9 mouse cellular contexts compared by ENCODE assay signal in genomic region chr9:56415935-56416607, GRCm38 (mm10). TPM values are rescaled to one million over a fixed set of nuclear protein-coding genes. Genes with fewer than 3 reads are reported as not detected.
A peak's percentile ranks its signal among the peaks of the same experiment; 100 is the strongest.
DNase-seq lines count a peak whose midpoint lies in the region; ATAC-seq and TF ChIP-seq lines count a peak whose summit lies in the region.
"Had no signal": no experiment of that assay in that cellular context is flagged by ENCODE, and none has a peak within 500 bp of the region (broad histone marks: within the 10 kb centered on the region; RNA-seq: fewer than 3 reads in every experiment).

No protein-coding gene starts in this region.

- H3K36me3 ChIP-seq in hindbrain, embryonic 12.5 days: no peaks in the 10 kb centered on the region
- no peaks in the 10 kb centered on the region for H3K36me3 ChIP-seq in hindbrain, embryonic 10.5 days
- H3K36me3 ChIP-seq in intestine, postnatal 0 days (ENCODE audit: control insufficient read depth, insufficient read depth): no peaks in the 10 kb centered on the region
- H3K36me3 ChIP-seq: midbrain, embryonic 12.5 days had no signal

- DNase-seq in hindbrain, embryonic 10.5 days (ENCODE audit: low spot score): no peak
- peak; percentile 36 for DNase-seq in 3T3-L1 (ENCODE audit: low read depth, low spot score)
- peak; percentile 24 for DNase-seq in A20 (ENCODE audit: low read depth, low spot score)
- no peak for DNase-seq in urinary bladder, postnatal 4 days (ENCODE audit: low spot score in 2 of 2)
- DNase-seq in layer of hippocampus, postnatal 36 days: no peak
- DNase-seq: kidney, adult 18-20 months had no signal

- H3K4me1 ChIP-seq in hindbrain, embryonic 12.5 days: peaks cover 15% of the 10 kb centered on the region
- peaks cover 28% of the 10 kb centered on the region for H3K4me1 ChIP-seq in hindbrain, embryonic 10.5 days (replicated peaks)
- H3K4me1 ChIP-seq in intestine, postnatal 0 days (replicated peaks; ENCODE audit: control insufficient read depth, insufficient read depth, low read length): no peaks in the 10 kb centered on the region

- no peaks in the 10 kb centered on the region for H3K9me3 ChIP-seq in hindbrain, embryonic 12.5 days (replicated peaks)
- H3K9me3 ChIP-seq in hindbrain, embryonic 10.5 days: no peaks in the 10 kb centered on the region
- no peaks in the 10 kb centered on the region for H3K9me3 ChIP-seq in intestine, postnatal 0 days (ENCODE audit: control insufficient read depth)
- H3K9me3 ChIP-seq: midbrain, embryonic 12.5 days had no signal

- H3K4me2 ChIP-seq in hindbrain, embryonic 12.5 days (replicated peaks): 0 out of 2 replicates have a peak overlapping the region, but pooled peaks have one; percentile 5
- peak overlapping the region; percentile 83 for H3K4me2 ChIP-seq in intestine, postnatal 0 days (replicated peaks; ENCODE audit: low read depth)

- 74% methylated on average over 4 of the region's 4 CpGs for WGBS in hindbrain, embryonic 12.5 days
- WGBS in hindbrain, embryonic 10.5 days: 80% methylated on average over 4 of the region's 4 CpGs
- WGBS in intestine, postnatal 0 days: 37% methylated on average over 4 of the region's 4 CpGs

- no peak overlapping the region for H3K4me3 ChIP-seq in hindbrain, embryonic 12.5 days
- no peak overlapping the region for H3K4me3 ChIP-seq in hindbrain, embryonic 10.5 days
- H3K4me3 ChIP-seq in intestine, postnatal 0 days (ENCODE audit: low read depth, low read length): no peak overlapping the region

- H3K27me3 ChIP-seq in hindbrain, embryonic 12.5 days: no peaks in the 10 kb centered on the region
- H3K27me3 ChIP-seq in hindbrain, embryonic 10.5 days (ENCODE audit: insufficient read depth, poor library complexity, severe bottlenecking): no peaks in the 10 kb centered on the region
- H3K27me3 ChIP-seq in intestine, postnatal 0 days (replicated peaks; ENCODE audit: control insufficient read depth, insufficient read depth, low read length): no peaks in the 10 kb centered on the region
- H3K27me3 ChIP-seq: midbrain, embryonic 12.5 days had no signal

- H3K27ac ChIP-seq in hindbrain, embryonic 12.5 days: no peak overlapping the region
- no peak overlapping the region for H3K27ac ChIP-seq in hindbrain, embryonic 10.5 days
- no peak overlapping the region for H3K27ac ChIP-seq in intestine, postnatal 0 days (ENCODE audit: low read depth, low read length)
- H3K27ac ChIP-seq: midbrain, embryonic 12.5 days had no signal

- no peak overlapping the region for H3K9ac ChIP-seq in hindbrain, embryonic 12.5 days
- H3K9ac ChIP-seq in intestine, postnatal 0 days (ENCODE audit: low read depth, low read length): no peak overlapping the region
- H3K9ac ChIP-seq: midbrain, embryonic 12.5 days had no signal

- TF ChIP-seq CTCF in intestine, postnatal 0 days (IDR thresholded peaks at IDR 0.05; ENCODE audit: low read depth): no peak

- no peak for ATAC-seq in hindbrain, embryonic 12.5 days (ENCODE audit: low FRiP score)
- ATAC-seq in intestine, postnatal 0 days: no peak

RNA-seq across cellular contexts. Expression of gene Peak1, which starts 1.8 kb away (rescaled TPM):
- polyA plus RNA-seq in hindbrain, embryonic 12.5 days (2016; fragmentation: Nextera tagmentation; extraction: Ambion mirVana): 8.1 and 9.4 TPM in 2 replicates
- 5.1 and 8.0 TPM in 2 replicates for polyA plus RNA-seq in hindbrain, embryonic 10.5 days (2016; fragmentation: Nextera tagmentation; extraction: Ambion mirVana)
- polyA plus RNA-seq in intestine, postnatal 0 days (2015; fragmentation: Nextera tagmentation; extraction: Ambion mirVana): 5.9 and 6.4 TPM in 2 replicates
- total RNA-seq in layer of hippocampus, postnatal 36 days (2021): 10 to 100 TPM; 54.3 to 55.6 TPM

RNA-seq across cellular contexts. Expression of gene Hmg20a, which starts 2.3 kb away (rescaled TPM):
- polyA plus RNA-seq in hindbrain, embryonic 12.5 days (2016; fragmentation: Nextera tagmentation; extraction: Ambion mirVana): 83.1 and 86.5 TPM in 2 replicates
- 66.9 and 70.3 TPM in 2 replicates for polyA plus RNA-seq in hindbrain, embryonic 10.5 days (2016; fragmentation: Nextera tagmentation; extraction: Ambion mirVana)
- 12.9 and 14.3 TPM in 2 replicates for polyA plus RNA-seq in intestine, postnatal 0 days (2015; fragmentation: Nextera tagmentation; extraction: Ambion mirVana)
- total RNA-seq in layer of hippocampus, postnatal 36 days (2021): 10 to 100 TPM; 77.3 to 80.8 TPM

Comparison
In these comparisons a context has a peak if more than half of its experiments do, and no peak if none do; other contexts are left out.
1. DNase-seq: peak in 3T3-L1 (single experiment) and A20 (single experiment); none in hindbrain, embryonic 10.5 days (single experiment), urinary bladder, postnatal 4 days (0 of 2) and layer of hippocampus, postnatal 36 days (0 of 2).